In the genomic region with DNA sequence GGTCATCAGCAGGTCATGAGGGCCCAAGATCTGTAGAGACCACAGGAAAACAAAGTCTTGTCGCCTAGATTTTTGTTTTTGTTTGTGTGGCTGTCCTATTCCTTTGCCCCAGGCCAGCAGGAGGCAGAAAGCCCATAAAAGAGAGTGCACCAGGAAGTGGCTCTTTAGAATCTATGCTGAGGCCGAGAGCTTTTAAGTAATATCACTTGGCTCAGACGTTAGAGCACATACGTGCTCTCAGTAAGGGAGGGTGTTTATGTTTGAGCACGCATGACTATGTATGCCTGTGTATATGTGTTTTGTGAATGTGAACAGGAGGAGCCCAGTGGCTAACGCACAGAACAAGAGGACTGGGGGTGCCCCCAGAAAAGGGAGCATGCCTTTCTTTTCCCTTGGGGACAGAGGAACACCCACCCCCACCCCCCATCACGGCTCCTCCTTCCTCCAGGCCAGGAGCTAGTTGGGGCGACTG, we compare ENCODE assay signal across 8 mouse cellular contexts. TPM values are rescaled to one million over a fixed set of nuclear protein-coding genes. Genes with fewer than 3 reads are reported as not detected.
A peak's percentile ranks its signal among the peaks of the same experiment; 100 is the strongest.
DNase-seq lines count a peak whose midpoint lies in the region; ATAC-seq and TF ChIP-seq lines count a peak whose summit lies in the region.

No protein-coding gene starts in this region.

- no peaks in the 10 kb centered on the region for H3K27me3 ChIP-seq in kidney, adult 2 months (replicated peaks; ENCODE audit: control insufficient read depth, insufficient read depth, low read length)
- peaks cover 19% of the 10 kb centered on the region for H3K27me3 ChIP-seq in embryonic facial prominence, embryonic 13.5 days
- peaks cover 20% of the 10 kb centered on the region for H3K27me3 ChIP-seq in limb, embryonic 12.5 days

- TF ChIP-seq CTCF in kidney, adult 2 months (conservative IDR thresholded peaks at IDR 0.05; ENCODE audit: insufficient read depth, insufficient read length, low read depth, low read length): 0 out of 2 replicates have a peak, but pooled peaks have one; percentile 15

- TF ChIP-seq POLR2A in kidney, adult 2 months (IDR thresholded peaks at IDR 0.05; ENCODE audit: low read depth, low read length): no peak

- WGBS in kidney, adult 2 months: 21% methylated on average over 8 of the region's 8 CpGs
- WGBS in embryonic facial prominence, embryonic 13.5 days: 9% methylated on average over 8 of the region's 8 CpGs
- 7% methylated on average over 8 of the region's 8 CpGs for WGBS in limb, embryonic 12.5 days

- no peak overlapping the region for H3K4me3 ChIP-seq in kidney, adult 2 months (ENCODE audit: insufficient read depth, low read depth, low read length)
- H3K4me3 ChIP-seq in embryonic facial prominence, embryonic 13.5 days: peak overlapping the region; percentile 46
- H3K4me3 ChIP-seq in limb, embryonic 12.5 days (replicated peaks): peak overlapping the region; percentile 47

- ATAC-seq in embryonic facial prominence, embryonic 13.5 days (ENCODE audit: insufficient number of reproducible peaks, insufficient read depth, low FRiP score, low TSS enrichment, low read depth): no peak
- ATAC-seq in limb, embryonic 12.5 days (ENCODE audit: insufficient number of reproducible peaks, insufficient read depth, low FRiP score, low TSS enrichment, low read depth): no peak
- peak; percentile 27; the same call in 1 of the 2 replicates for ATAC-seq in neutrophil, adult 5-6 weeks (ENCODE audit: extremely low read depth, insufficient number of reproducible peaks, low FRiP score, poor library complexity, severe bottlenecking)

- H3K36me3 ChIP-seq in kidney, adult 2 months (ENCODE audit: control insufficient read depth, insufficient read depth, low read length): no peaks in the 10 kb centered on the region
- H3K36me3 ChIP-seq in embryonic facial prominence, embryonic 13.5 days: no peaks in the 10 kb centered on the region
- no peaks in the 10 kb centered on the region for H3K36me3 ChIP-seq in limb, embryonic 12.5 days

- DNase-seq in kidney, adult 2 months: no peak
- no peak for DNase-seq in kidney, adult 9 months
- DNase-seq in testis, postnatal 14 days (ENCODE audit: low spot score): no peak
- DNase-seq in left cerebral cortex, postnatal 14 days (ENCODE audit: low spot score in 2 of 2): no peak
- DNase-seq in gastrocnemius, adult 8-10 months (ENCODE audit: low spot score in 2 of 2): no peak

- no peaks in the 10 kb centered on the region for H3K9me3 ChIP-seq in embryonic facial prominence, embryonic 13.5 days
- H3K9me3 ChIP-seq in limb, embryonic 12.5 days: no peaks in the 10 kb centered on the region

- intact Hi-C loops in left cerebral cortex, postnatal 14 days (cut with DNase I): no loop called here

- H3K4me2 ChIP-seq in embryonic facial prominence, embryonic 13.5 days: peak overlapping the region; percentile 85
- H3K4me2 ChIP-seq in limb, embryonic 12.5 days: peak overlapping the region; percentile 73

- H3K4me1 ChIP-seq in kidney, adult 2 months (ENCODE audit: control insufficient read depth, insufficient read depth, low read length): peaks cover 30% of the 10 kb centered on the region
- H3K4me1 ChIP-seq in embryonic facial prominence, embryonic 13.5 days: peaks cover 20% of the 10 kb centered on the region
- peaks cover 22% of the 10 kb centered on the region for H3K4me1 ChIP-seq in limb, embryonic 12.5 days (replicated peaks)

- peak overlapping the region; percentile 64; the same call in 1 of the 2 replicates for H3K9ac ChIP-seq in embryonic facial prominence, embryonic 13.5 days
- peak overlapping the region; percentile 18; the same call in 1 of the 2 replicates for H3K9ac ChIP-seq in limb, embryonic 12.5 days (replicated peaks)

- peak overlapping the region; percentile 78 for H3K27ac ChIP-seq in kidney, adult 2 months (ENCODE audit: insufficient read depth, low read depth, low read length)
- peak overlapping the region; percentile 53; the same call in 1 of the 2 replicates for H3K27ac ChIP-seq in embryonic facial prominence, embryonic 13.5 days
- no peak overlapping the region for H3K27ac ChIP-seq in limb, embryonic 12.5 days

RNA-seq across cellular contexts. Expression of gene Ttll10, which starts 17.7 kb away (rescaled TPM):
- 20.7 and 27.5 TPM in 2 replicates for polyA plus RNA-seq in kidney, adult 2 months (2012; rRNA removed)
- polyA plus RNA-seq in embryonic facial prominence, embryonic 13.5 days (2015; fragmentation: Nextera tagmentation; extraction: Ambion mirVana): 2.0 and 2.7 TPM in 2 replicates
- 0.58 and 1.3 TPM in 2 replicates for polyA plus RNA-seq in limb, embryonic 12.5 days (2016; fragmentation: Nextera tagmentation; extraction: Ambion mirVana)
- total RNA-seq in neutrophil, adult 5-6 weeks (2017): not detected in 2 replicates
- not detected for total RNA-seq in left cerebral cortex, postnatal 14 days (2021)
- total RNA-seq in gastrocnemius, adult 8-10 months (2022): not detected

RNA-seq across cellular contexts. Expression of gene 9430015G10Rik, which starts 32.8 kb away (rescaled TPM):
- polyA plus RNA-seq in kidney, adult 2 months (2012; rRNA removed): 8.7 and 11.7 TPM in 2 replicates
- 40.3 and 43.8 TPM in 2 replicates for polyA plus RNA-seq in embryonic facial prominence, embryonic 13.5 days (2015; fragmentation: Nextera tagmentation; extraction: Ambion mirVana)
- polyA plus RNA-seq in limb, embryonic 12.5 days (2016; fragmentation: Nextera tagmentation; extraction: Ambion mirVana): 59.9 and 63.1 TPM in 2 replicates
- 32.6 and 33.3 TPM in 2 replicates for total RNA-seq in neutrophil, adult 5-6 weeks (2017)
- total RNA-seq in left cerebral cortex, postnatal 14 days (2021): 10 to 100 TPM; 28.0 to 28.1 TPM
- total RNA-seq in gastrocnemius, adult 8-10 months (2022): 1 to 10 TPM; 2.1 to 4.2 (median 2.4) TPM

RNA-seq across cellular contexts. Expression of gene Tnfrsf18, which starts 51.0 kb away (rescaled TPM):
- 0.95 and 4.0 TPM in 2 replicates for polyA plus RNA-seq in kidney, adult 2 months (2012; rRNA removed)
- polyA plus RNA-seq in embryonic facial prominence, embryonic 13.5 days (2015; fragmentation: Nextera tagmentation; extraction: Ambion mirVana): 3.0 and 4.1 TPM in 2 replicates
- polyA plus RNA-seq in limb, embryonic 12.5 days (2016; fragmentation: Nextera tagmentation; extraction: Ambion mirVana): 1.8 and 1.9 TPM in 2 replicates
- 18.5 and 22.1 TPM in 2 replicates for total RNA-seq in neutrophil, adult 5-6 weeks (2017)
- under 1 TPM in 1 of 2 experiments, not detected in 1; 0.32 TPM for total RNA-seq in left cerebral cortex, postnatal 14 days (2021)
- not detected for total RNA-seq in gastrocnemius, adult 8-10 months (2022)

RNA-seq across cellular contexts. Expression of gene Rnf223, which starts 53.4 kb away (rescaled TPM):
- polyA plus RNA-seq in kidney, adult 2 months (2012; rRNA removed): 0.15 and 0.31 TPM in 2 replicates
- 0.30 and 0.40 TPM in 2 replicates for polyA plus RNA-seq in embryonic facial prominence, embryonic 13.5 days (2015; fragmentation: Nextera tagmentation; extraction: Ambion mirVana)
- polyA plus RNA-seq in limb, embryonic 12.5 days (2016; fragmentation: Nextera tagmentation; extraction: Ambion mirVana): 0.63 and 0.86 TPM in 2 replicates
- 0.25 and 0.58 TPM in 2 replicates for total RNA-seq in neutrophil, adult 5-6 weeks (2017)
- under 1 TPM; 0.31 to 0.66 TPM for total RNA-seq in left cerebral cortex, postnatal 14 days (2021)
- not detected for total RNA-seq in gastrocnemius, adult 8-10 months (2022)

Comparison
In these comparisons a context has a peak if more than half of its experiments do, and no peak if none do; other contexts are left out.
1. RNA of gene Tnfrsf18, which starts 51.0 kb away (total RNA-seq): 18.5 to 22.1 TPM in neutrophil, adult 5-6 weeks; 0.32 TPM in left cerebral cortex, postnatal 14 days and not detected in gastrocnemius, adult 8-10 months; every median in the first group is over 10 times any median in the second.